Mouse (Mus musculus): Measurements from ENCODE around the gene Galnt11. TPM values are rescaled to one million over a fixed set of nuclear protein-coding genes. Genes with fewer than 3 reads are reported as not detected.
"Not testable (repeated sequence)": the region's sequence is repeated elsewhere in the genome, so short reads cannot be mapped to it uniquely, and the experiment has no call there.

The Galnt11 gene
- polyA plus RNA-seq, 1 experiment: 9.9 TPM

- Histone ChIP-seq H3K36me3 (ENCODE audit: control insufficient read depth, insufficient read depth, low read length) (no peaks in the 10 kb centered on the region), H3K4me1 (ENCODE audit: control insufficient read depth, insufficient read depth, insufficient read length) (peaks cover 5% of the 10 kb centered on the region), H3K27ac (ENCODE audit: insufficient read depth, low read length) (peak within 1 kb of the TSS; percentile 90), H3K4me3 (ENCODE audit: extremely low read depth, insufficient read depth, insufficient read length) (peak within 1 kb of the TSS; percentile 78), H3K27me3 (ENCODE audit: control insufficient read depth, insufficient read depth, low read length) (no peaks in the 10 kb centered on the region; the same call in 1 of the 2 replicates)
- no peak for TF ChIP-seq CTCF (IDR thresholded peaks at IDR 0.05; ENCODE audit: extremely low read depth, insufficient read depth, insufficient read length, insufficient replicate concordance)
- TF ChIP-seq POLR2A (IDR thresholded peaks at IDR 0.05; ENCODE audit: low read depth, low read length): peak; percentile 41
- DNase-seq (ENCODE audit: low read depth in 1 of 2, low spot score in 2 of 2): peak; percentile 81 to 86
- WGBS: under 1% methylated on average over 72 of the region's 72 CpGs
Measured at GRCm38 (mm10) chr5:25222752-25223702, 1.3 kb downstream of the Galnt11 start, which contains the start of gene E130116L18Rik. TSS of gene E130116L18Rik (minus strand) at chr5:25223153.

- not testable (repeated sequence) for H3K36me3 ChIP-seq (ENCODE audit: control insufficient read depth, insufficient read depth, low read length); H3K27me3 ChIP-seq (ENCODE audit: control insufficient read depth, insufficient read depth, low read length); H3K4me1 ChIP-seq (ENCODE audit: control insufficient read depth, insufficient read depth, insufficient read length); DNase-seq (ENCODE audit: low read depth in 1 of 2, low spot score in 2 of 2); H3K4me3 ChIP-seq (ENCODE audit: extremely low read depth, insufficient read depth, insufficient read length); H3K27ac ChIP-seq (ENCODE audit: insufficient read depth, low read length)
- WGBS: 92% methylated on average over 1 of the region's 1 CpGs
Measured at GRCm38 (mm10) chr5:25224377-25224776, 2.7 kb downstream of the Galnt11 start.

GRCm38 (mm10) chr5:25243101-25243500 is 21.4 kb downstream of the Galnt11 start:
- 0 out of 2 replicates have a peak, but pooled peaks cover 1% of the 10 kb centered on the region for H3K36me3 ChIP-seq (ENCODE audit: control insufficient read depth, insufficient read depth, low read length)
- H3K27me3 ChIP-seq (ENCODE audit: control insufficient read depth, insufficient read depth, low read length): no peaks in the 10 kb centered on the region
- TF ChIP-seq CTCF (IDR thresholded peaks at IDR 0.05; ENCODE audit: extremely low read depth, insufficient read depth, insufficient read length, insufficient replicate concordance): no peak
- TF ChIP-seq POLR2A (IDR thresholded peaks at IDR 0.05; ENCODE audit: low read depth, low read length): no peak
- no peak overlapping the region for H3K27ac ChIP-seq (ENCODE audit: insufficient read depth, low read length)
- H3K4me1 ChIP-seq (ENCODE audit: control insufficient read depth, insufficient read depth, insufficient read length): no peaks in the 10 kb centered on the region
- WGBS: 66% methylated on average over 6 of the region's 6 CpGs
- no peak overlapping the region for H3K4me3 ChIP-seq (ENCODE audit: extremely low read depth, insufficient read depth, insufficient read length)
- DNase-seq (ENCODE audit: low read depth in 1 of 2, low spot score in 2 of 2): no peak

DNA sequence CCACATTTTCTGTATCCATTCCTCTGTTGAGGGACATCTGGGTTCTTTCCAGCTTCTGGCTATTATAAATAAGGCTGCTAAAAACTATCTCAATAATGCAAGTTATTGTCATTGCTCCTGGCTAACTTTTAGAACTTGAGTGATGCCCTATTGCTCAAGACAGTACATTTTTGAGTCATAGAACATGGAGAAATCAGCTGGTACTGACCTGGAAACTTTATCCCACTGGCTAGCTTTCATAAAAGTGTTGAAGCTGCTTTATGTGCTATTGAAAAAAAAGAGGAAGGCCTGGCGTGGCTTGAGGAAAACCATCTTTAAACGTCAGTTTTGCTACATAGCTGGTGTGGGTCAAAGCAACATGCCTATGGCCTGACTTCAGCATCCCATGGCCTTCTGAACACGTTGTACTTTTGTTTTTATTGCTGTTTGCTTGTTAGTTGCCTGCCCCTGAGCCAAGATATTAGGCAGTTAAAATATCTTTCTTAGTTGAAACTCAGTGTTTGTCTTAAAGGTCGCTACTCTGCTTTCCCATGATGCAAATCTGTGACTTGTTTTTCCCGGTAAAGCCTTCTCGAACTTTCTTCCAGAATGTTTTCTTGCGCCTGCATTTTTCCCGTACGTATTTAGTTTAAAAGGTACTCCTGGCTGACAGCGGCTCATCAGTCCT is 24.2 kb downstream of the Galnt11 start:
- TF ChIP-seq CTCF (IDR thresholded peaks at IDR 0.05; ENCODE audit: extremely low read depth, insufficient read depth, insufficient read length, insufficient replicate concordance) (no peak), POLR2A (IDR thresholded peaks at IDR 0.05; ENCODE audit: low read depth, low read length) (no peak)
- no peaks in the 10 kb centered on the region for H3K27me3 ChIP-seq (ENCODE audit: control insufficient read depth, insufficient read depth, low read length)
- no peaks in the 10 kb centered on the region for H3K4me1 ChIP-seq (ENCODE audit: control insufficient read depth, insufficient read depth, insufficient read length)
- H3K27ac ChIP-seq (ENCODE audit: insufficient read depth, low read length): no peak overlapping the region
- DNase-seq (ENCODE audit: low read depth in 1 of 2, low spot score in 2 of 2): no peak
- H3K4me3 ChIP-seq (ENCODE audit: extremely low read depth, insufficient read depth, insufficient read length): no peak overlapping the region
- peaks cover 7% of the 10 kb centered on the region for H3K36me3 ChIP-seq (ENCODE audit: control insufficient read depth, insufficient read depth, low read length)
- 83% methylated on average over 10 of the region's 10 CpGs for WGBS

DNA sequence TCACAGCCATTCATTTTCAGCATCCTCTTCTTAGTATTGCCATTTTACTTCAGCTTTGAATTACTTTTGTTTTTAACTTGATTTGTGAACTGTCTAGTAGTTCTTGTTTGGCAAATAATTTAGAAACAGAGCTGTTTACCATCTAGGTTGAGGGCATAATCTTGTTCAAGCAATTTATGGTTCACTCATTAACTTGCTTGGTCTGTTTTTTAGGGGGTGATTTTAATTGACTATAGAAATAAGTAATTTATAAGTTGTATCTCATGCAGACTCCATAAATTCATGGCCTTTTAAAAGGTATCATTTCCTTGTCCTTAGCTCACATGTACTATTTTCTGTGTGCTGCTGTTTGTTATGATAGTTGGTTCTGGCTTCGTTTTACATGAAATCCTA is 24.8 kb downstream of the Galnt11 start:
- Histone ChIP-seq H3K4me1 (ENCODE audit: control insufficient read depth, insufficient read depth, insufficient read length) (no peaks in the 10 kb centered on the region), H3K27me3 (ENCODE audit: control insufficient read depth, insufficient read depth, low read length) (no peaks in the 10 kb centered on the region), H3K27ac (ENCODE audit: insufficient read depth, low read length) (no peak overlapping the region), H3K4me3 (ENCODE audit: extremely low read depth, insufficient read depth, insufficient read length) (no peak overlapping the region), H3K36me3 (ENCODE audit: control insufficient read depth, insufficient read depth, low read length) (peaks cover 9% of the 10 kb centered on the region)
- no peak for DNase-seq (ENCODE audit: low read depth in 1 of 2, low spot score in 2 of 2)
- no peak for TF ChIP-seq POLR2A (IDR thresholded peaks at IDR 0.05; ENCODE audit: low read depth, low read length)
- TF ChIP-seq CTCF (IDR thresholded peaks at IDR 0.05; ENCODE audit: extremely low read depth, insufficient read depth, insufficient read length, insufficient replicate concordance): no peak
- 77% methylated on average over 1 of the region's 1 CpGs for WGBS

DNA sequence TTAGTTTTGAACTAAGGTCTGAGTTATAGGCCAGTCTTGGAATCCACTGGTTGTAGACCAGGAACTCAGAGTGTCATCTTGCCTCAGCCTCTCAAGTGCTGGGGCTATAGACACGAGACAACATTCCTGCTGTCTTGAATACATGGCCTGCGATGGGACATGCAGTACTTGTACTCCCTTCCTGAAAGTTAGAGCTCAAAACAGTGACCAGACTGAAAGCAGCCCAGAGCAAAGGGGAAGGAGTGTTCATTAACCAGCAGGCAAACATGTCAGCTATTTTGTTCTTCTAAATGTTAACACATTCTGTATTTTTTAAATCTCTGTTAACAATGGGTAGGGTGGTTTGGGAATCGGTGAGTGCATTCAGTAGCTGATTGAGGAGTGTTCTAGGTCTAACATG is 25.3 kb downstream of the Galnt11 start:
- 81% methylated on average over 3 of the region's 3 CpGs for WGBS
- peaks cover 12% of the 10 kb centered on the region for H3K36me3 ChIP-seq (ENCODE audit: control insufficient read depth, insufficient read depth, low read length)
- no peaks in the 10 kb centered on the region for H3K4me1 ChIP-seq (ENCODE audit: control insufficient read depth, insufficient read depth, insufficient read length)
- DNase-seq (ENCODE audit: low read depth in 1 of 2, low spot score in 2 of 2): no peak
- TF ChIP-seq POLR2A (IDR thresholded peaks at IDR 0.05; ENCODE audit: low read depth, low read length) (no peak), CTCF (IDR thresholded peaks at IDR 0.05; ENCODE audit: extremely low read depth, insufficient read depth, insufficient read length, insufficient replicate concordance) (no peak)
- H3K27me3 ChIP-seq (ENCODE audit: control insufficient read depth, insufficient read depth, low read length): no peaks in the 10 kb centered on the region
- H3K4me3 ChIP-seq (ENCODE audit: extremely low read depth, insufficient read depth, insufficient read length): no peak overlapping the region
- H3K27ac ChIP-seq (ENCODE audit: insufficient read depth, low read length): no peak overlapping the region

Data from spleen, adult 2 months (tissue).